Mouse (Mus musculus) testis, adult 2 months (tissue): ENCODE data around the gene Zfp62. TPM values are rescaled to one million over a fixed set of nuclear protein-coding genes. Genes with fewer than 3 reads are reported as not detected.

Experiments used
- H3K27ac ChIP-seq: fragments of 200-500 bp; 2 replicates; pipeline ENCODE4 v1.5.1; 2012; ENCODE audit warnings: low read depth, low read length; ENCODE audit not compliant: control insufficient read depth, insufficient read depth
- H3K27me3 ChIP-seq: fragments of 200-500 bp; 2 replicates; pipeline ENCODE4 v1.6.1; 2012; ENCODE audit warnings: mild to moderate bottlenecking, low read length, moderate library complexity; ENCODE audit not compliant: control insufficient read depth, insufficient read depth
- H3K36me3 ChIP-seq: fragments of 200-500 bp; 2 replicates; pipeline ENCODE4 v1.6.1; 2012; ENCODE audit warnings: mild to moderate bottlenecking, low read length; ENCODE audit not compliant: control insufficient read depth, insufficient read depth
- H3K4me1 ChIP-seq: fragments of 200-500 bp; 2 replicates; pipeline ENCODE4 v1.6.1; 2012; ENCODE audit warnings: low read length; ENCODE audit not compliant: control insufficient read depth, insufficient read depth
- H3K4me3 ChIP-seq: fragments of 200-500 bp; 2 replicates; pipeline ENCODE4 v1.5.1; 2012; ENCODE audit warnings: low read depth, mild to moderate bottlenecking, low read length, moderate library complexity, mixed read lengths; ENCODE audit not compliant: control insufficient read depth
- CTCF ChIP-seq: fragments of 200-500 bp; IDR thresholded peaks from 2 replicates; pipeline ENCODE4 v1.5.1; 2012; ENCODE audit warnings: low read depth, mild to moderate bottlenecking, inconsistent platforms, low read length, moderate library complexity; ENCODE audit not compliant: control insufficient read depth, insufficient read depth, insufficient replicate concordance
- POLR2A ChIP-seq: fragments of 200-500 bp; IDR thresholded peaks from 2 replicates; pipeline ENCODE4 v1.6.1; 2012; ENCODE audit warnings: low read depth, mild to moderate bottlenecking, inconsistent platforms, low read length, moderate library complexity; ENCODE audit not compliant: control insufficient read depth
- polyA plus RNA-seq: library from polyadenylated mRNA; depleted of rRNA; stranded (reverse); fragments of >200 nt; gene quantifications from 2 replicates; pipeline ENCODE4 v1.2.3, GENCODE M21; 2012

The Zfp62 gene
- polyA plus RNA-seq, 1 experiment, result 5.4 TPM

DNA sequence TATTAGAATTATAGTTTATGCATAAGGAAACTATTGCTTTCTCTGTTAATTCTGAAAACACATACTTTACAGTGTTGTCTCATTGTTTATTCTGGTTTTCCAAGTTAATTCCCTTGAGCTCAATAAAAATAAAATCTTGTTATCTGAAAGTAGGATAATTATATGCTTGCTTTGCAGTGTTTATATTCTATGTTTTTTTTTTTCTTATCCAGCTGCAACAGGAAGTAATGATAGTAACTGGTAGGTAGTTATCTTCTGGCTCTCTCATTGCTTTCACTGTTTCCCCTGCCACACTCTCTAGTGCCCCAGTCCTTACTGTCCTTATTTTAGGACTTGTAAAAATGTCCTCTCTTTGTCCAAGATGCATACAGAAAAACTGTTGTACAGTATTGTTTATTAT is 2.4 kb upstream of the Zfp62 start:
- Histone ChIP-seq H3K36me3 (no peaks in the 10 kb centered on the region), H3K4me3 (no peak overlapping the region), H3K4me1 (peaks cover 3% of the 10 kb centered on the region), H3K27ac (no peak overlapping the region), H3K27me3 (no peaks in the 10 kb centered on the region)
- TF ChIP-seq CTCF (no peak), POLR2A (no peak)

DNA sequence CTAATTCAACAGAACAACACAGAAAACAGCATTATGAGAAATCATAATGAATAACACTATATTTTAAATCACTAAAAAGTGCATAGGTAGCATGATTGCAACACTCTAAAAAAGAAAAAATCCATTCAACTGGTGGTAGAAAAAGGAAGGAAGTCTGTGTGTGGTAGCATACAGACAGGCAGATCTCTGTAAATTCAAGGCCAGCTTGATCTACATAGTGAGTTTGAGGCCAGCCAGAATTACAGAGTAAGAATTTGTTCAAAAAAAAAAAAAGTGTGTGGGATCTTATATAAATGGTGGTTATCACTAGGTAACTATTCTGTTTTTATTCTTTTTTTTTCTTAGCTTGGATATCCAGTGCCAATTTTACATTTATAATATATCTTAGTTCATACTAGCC is 1.9 kb upstream of the Zfp62 start:
- peaks cover 3% of the 10 kb centered on the region for H3K4me1 ChIP-seq
- H3K36me3 ChIP-seq, result no peaks in the 10 kb centered on the region
- no peak overlapping the region for H3K27ac ChIP-seq
- TF ChIP-seq POLR2A, result no peak
- TF ChIP-seq CTCF, result no peak
- no peaks in the 10 kb centered on the region for H3K27me3 ChIP-seq
- H3K4me3 ChIP-seq, result no peak overlapping the region

DNA sequence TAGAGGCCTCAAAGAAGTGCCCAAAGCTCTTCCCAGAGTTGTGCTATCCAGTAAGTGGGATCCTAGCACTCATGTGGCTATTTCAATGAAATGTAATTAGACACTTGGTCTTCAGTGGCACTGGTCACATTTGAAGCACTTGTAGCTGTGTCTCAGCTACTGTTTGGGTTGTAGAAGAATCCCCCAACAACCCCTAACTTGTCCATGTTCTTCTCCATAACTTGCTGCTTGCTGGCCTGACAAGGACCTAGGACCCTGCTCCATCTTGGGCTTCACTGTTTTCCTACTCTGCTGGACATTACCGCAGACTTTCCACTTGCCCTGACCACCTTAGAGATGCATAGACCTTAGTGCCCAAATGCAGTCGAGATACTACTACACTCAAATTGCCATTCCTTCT is 1.0 kb upstream of the Zfp62 start:
- TF ChIP-seq POLR2A (no peak), CTCF (no peak)
- no peaks in the 10 kb centered on the region for H3K27me3 ChIP-seq
- H3K36me3 ChIP-seq, result no peaks in the 10 kb centered on the region
- H3K27ac ChIP-seq, result no peak overlapping the region
- H3K4me3 ChIP-seq, result no peak overlapping the region
- H3K4me1 ChIP-seq, result peaks cover 3% of the 10 kb centered on the region

DNA sequence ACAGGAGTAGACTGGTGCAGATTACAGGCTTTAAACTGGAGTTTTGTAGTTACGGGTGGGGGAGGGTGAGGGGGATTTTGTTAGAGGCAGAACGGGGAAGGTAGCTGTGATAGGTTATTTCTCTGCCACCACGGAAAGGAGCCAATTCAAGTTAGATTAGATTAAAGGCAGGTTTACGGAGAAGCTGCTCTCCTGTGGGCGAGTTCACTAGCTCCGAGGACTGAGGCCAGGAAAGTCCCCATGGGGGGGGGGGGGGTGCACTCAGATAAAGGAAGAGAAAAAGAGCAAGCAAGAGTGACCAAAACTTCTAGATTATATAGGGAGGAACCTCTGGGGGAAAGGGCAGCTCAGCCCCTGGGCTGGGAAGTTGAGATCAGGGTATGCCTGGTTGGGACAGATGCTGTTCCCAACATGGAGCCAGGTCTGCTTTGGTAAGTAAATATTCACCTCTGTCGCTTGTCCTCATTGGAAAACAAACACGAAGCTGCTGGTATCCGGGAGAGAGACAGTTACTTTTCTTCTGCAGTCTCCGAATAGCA is 500 bp upstream of the Zfp62 start:
- peak overlapping the region; percentile 95 for H3K4me3 ChIP-seq
- no peaks in the 10 kb centered on the region for H3K36me3 ChIP-seq
- H3K4me1 ChIP-seq, result peaks cover 3% of the 10 kb centered on the region
- H3K27ac ChIP-seq, result peak overlapping the region; percentile 92
- H3K27me3 ChIP-seq, result no peaks in the 10 kb centered on the region
- no peak for TF ChIP-seq CTCF
- no peak for TF ChIP-seq POLR2A

GRCm38 (mm10) chr11:49203771-49204497 is 842 bp downstream of the Zfp62 start:
- H3K27me3 ChIP-seq, result no peaks in the 10 kb centered on the region
- H3K27ac ChIP-seq, result peak overlapping the region; percentile 92
- peaks cover 3% of the 10 kb centered on the region for H3K4me1 ChIP-seq
- peak overlapping the region; percentile 95 for H3K4me3 ChIP-seq
- TF ChIP-seq POLR2A, result no peak
- no peak for TF ChIP-seq CTCF
- H3K36me3 ChIP-seq, result no peaks in the 10 kb centered on the region

DNA sequence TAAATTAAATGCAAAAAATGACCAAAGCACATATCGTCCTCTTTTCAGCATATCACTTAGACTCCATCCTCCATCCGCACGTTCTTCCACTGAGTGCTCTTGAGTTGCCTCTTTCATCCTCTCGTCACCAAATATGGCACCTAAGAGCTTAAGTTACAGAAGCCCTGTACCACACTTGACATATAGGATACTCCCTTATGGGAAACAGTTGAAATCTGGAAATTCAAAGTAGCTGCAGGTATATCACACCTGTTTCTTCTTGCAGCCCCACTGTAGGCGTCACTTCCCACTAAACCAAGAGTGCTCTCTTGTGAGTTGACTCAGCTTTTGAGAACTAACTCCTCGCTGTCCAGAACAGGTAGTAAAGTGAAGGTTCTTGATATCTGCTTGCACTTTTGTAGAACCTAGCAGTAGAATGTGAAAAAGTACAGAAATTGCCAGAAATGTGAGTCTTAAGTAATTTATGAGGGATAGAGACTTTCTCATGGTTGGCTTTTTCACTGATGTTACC is 2.0 kb downstream of the Zfp62 start:
- no peak for TF ChIP-seq CTCF
- TF ChIP-seq POLR2A, result no peak
- peaks cover 3% of the 10 kb centered on the region for H3K4me1 ChIP-seq
- H3K27me3 ChIP-seq, result no peaks in the 10 kb centered on the region
- no peak overlapping the region for H3K27ac ChIP-seq
- H3K36me3 ChIP-seq, result no peaks in the 10 kb centered on the region
- H3K4me3 ChIP-seq, result no peak overlapping the region

- H3K36me3 ChIP-seq, result no peaks in the 10 kb centered on the region
- TF ChIP-seq CTCF (no peak), POLR2A (no peak)
Measured at GRCm38 (mm10) chr11:49207495-49207894, 4.4 kb downstream of the Zfp62 start.

More at GRCm38 (mm10) chr11:49207495-49207894, 4.4 kb downstream of the Zfp62 start:
- Histone ChIP-seq H3K27me3 (no peaks in the 10 kb centered on the region), H3K4me1 (peaks cover 3% of the 10 kb centered on the region), H3K27ac (no peak overlapping the region), H3K4me3 (no peak overlapping the region)
